Mouse (Mus musculus): ENCODE data around the gene Tmem52. TPM values are rescaled to one million over a fixed set of nuclear protein-coding genes. Genes with fewer than 3 reads are reported as not detected.

Gene Tmem52
- polyA plus RNA-seq, 1 experiment from 2014 or later, result not detected

DNA sequence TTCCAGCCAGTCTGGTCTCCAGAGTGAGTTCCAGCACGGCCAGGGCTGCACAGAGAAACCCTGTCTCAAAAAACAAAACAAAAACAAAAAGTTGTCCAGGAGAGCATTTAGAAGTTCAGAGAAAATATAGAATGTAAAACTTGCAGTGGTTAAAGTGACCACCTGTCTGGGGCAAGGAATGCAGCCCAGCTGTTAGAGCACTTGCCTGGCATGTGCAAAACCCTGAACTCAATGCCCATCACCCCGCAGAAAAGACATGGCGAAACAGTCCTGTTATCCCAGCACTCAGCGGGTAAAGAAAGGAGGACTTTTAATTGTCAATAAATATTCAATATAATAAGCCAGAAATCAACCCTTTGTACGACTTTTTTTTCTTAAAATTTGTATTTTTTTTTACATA is 10.3 kb upstream of the Tmem52 start:
- Histone ChIP-seq H3K4me2 (no peak overlapping the region), H3K36me3 (no peaks in the 10 kb centered on the region), H3K4me3 (no peak overlapping the region), H3K27me3 (replicated peaks) (peaks cover 26% of the 10 kb centered on the region), H3K9ac (no peak overlapping the region), H3K4me1 (no peaks in the 10 kb centered on the region), H3K27ac (replicated peaks) (no peak overlapping the region), H3K9me3 (no peaks in the 10 kb centered on the region)
- ATAC-seq (ENCODE audit: extremely low read depth, insufficient number of reproducible peaks, low FRiP score, low TSS enrichment), result no peak
- WGBS, result 77% methylated on average over 5 of the region's 5 CpGs

DNA sequence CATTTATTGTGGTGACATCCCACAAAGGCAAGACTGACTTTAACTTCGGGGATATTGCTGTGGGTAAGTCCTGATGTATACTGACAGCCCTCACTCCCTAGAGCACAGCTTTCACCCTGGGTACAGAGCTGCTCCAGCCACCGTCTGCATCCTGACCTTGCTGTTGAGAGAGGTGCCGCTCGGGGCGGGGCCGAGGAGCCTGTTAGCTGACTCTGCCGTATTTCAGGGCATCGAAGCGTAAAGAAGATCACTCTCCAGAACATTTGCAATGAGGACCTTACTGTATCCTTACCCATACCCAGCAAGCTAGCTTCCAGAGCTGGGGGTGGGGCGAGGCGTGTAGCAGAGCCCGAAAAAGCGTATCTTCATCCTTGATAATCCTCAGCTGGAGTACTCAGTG is 5.9 kb upstream of the Tmem52 start:
- Histone ChIP-seq H3K27ac (replicated peaks) (no peak overlapping the region), H3K9me3 (no peaks in the 10 kb centered on the region), H3K27me3 (replicated peaks) (peaks cover 44% of the 10 kb centered on the region), H3K4me3 (no peak overlapping the region), H3K4me1 (no peaks in the 10 kb centered on the region), H3K4me2 (no peak overlapping the region), H3K36me3 (no peaks in the 10 kb centered on the region), H3K9ac (no peak overlapping the region)
- 68% methylated on average over 13 of the region's 13 CpGs for WGBS
- ATAC-seq (ENCODE audit: extremely low read depth, insufficient number of reproducible peaks, low FRiP score, low TSS enrichment), result no peak

DNA sequence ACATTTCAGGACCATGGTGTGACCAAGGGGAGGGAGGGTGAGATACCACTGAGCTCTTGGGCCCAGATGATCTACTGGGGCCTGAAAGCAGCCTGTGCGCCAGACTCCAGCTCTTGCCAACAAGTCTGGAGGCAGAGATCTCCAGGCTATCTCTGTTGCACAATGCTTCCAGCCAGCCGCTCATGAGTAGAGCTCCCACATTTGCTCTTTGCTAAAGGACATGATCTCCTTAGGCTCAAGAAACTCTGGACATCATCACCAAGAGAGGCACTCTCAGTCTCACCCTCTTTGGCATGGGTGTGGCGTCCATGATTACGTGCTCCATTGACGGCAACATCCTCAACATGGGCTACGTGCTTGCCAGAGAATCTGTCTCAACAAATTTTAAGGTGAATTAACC is 5.3 kb upstream of the Tmem52 start:
- no peak overlapping the region for H3K27ac ChIP-seq (replicated peaks)
- no peak for ATAC-seq (ENCODE audit: extremely low read depth, insufficient number of reproducible peaks, low FRiP score, low TSS enrichment)
- H3K4me3 ChIP-seq, result no peak overlapping the region
- H3K9me3 ChIP-seq, result no peaks in the 10 kb centered on the region
- H3K4me1 ChIP-seq, result no peaks in the 10 kb centered on the region
- H3K4me2 ChIP-seq, result no peak overlapping the region
- WGBS, result 78% methylated on average over 6 of the region's 6 CpGs
- H3K36me3 ChIP-seq, result no peaks in the 10 kb centered on the region
- H3K9ac ChIP-seq, result no peak overlapping the region
- H3K27me3 ChIP-seq (replicated peaks), result peaks cover 50% of the 10 kb centered on the region

DNA sequence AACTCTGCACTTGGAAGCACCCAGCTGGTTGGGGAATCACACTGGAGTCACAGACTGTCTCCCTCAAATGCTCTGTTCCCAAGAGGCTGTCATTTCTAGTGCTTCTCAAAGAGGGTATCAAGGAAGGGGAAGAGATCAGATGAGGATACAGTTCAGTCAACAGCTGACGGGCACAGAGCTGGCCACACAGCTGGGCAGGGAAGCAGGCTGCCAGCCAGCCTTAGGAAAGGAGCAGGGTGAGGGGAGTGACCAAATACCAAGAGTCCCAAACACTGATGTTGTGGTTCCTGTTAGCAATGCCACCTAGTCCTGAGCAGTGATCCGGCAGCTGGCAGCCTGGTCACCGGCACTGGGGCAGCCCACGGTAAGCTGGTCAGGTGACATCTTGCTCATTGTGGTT is 4.9 kb upstream of the Tmem52 start:
- Histone ChIP-seq H3K4me1 (peaks cover 2% of the 10 kb centered on the region), H3K4me2 (no peak overlapping the region), H3K36me3 (no peaks in the 10 kb centered on the region), H3K27me3 (replicated peaks) (peaks cover 54% of the 10 kb centered on the region), H3K27ac (replicated peaks) (no peak overlapping the region), H3K9ac (no peak overlapping the region), H3K9me3 (no peaks in the 10 kb centered on the region), H3K4me3 (no peak overlapping the region)
- ATAC-seq (ENCODE audit: extremely low read depth, insufficient number of reproducible peaks, low FRiP score, low TSS enrichment), result no peak
- 83% methylated on average over 4 of the region's 4 CpGs for WGBS

DNA sequence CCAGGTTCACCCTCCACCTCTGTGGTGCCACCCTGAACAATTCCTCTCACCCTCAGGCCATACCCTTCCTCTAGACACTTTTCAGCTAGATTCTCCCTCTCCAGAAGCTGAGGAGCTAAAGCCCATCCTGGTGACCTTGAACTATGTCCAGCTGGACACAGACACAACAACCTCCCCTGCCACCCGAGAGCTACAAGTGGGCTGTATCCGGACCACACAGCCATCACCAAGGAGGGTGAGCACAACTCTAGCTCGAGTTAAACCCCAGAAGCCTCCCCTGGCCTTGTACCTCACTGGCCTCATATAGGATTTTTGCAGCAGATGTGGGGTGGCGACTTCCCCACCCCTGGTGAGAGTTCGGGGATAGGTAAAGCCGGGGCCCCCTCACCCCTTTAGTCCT is 3.3 kb upstream of the Tmem52 start:
- Histone ChIP-seq H3K4me2 (no peak overlapping the region), H3K4me1 (peaks cover 7% of the 10 kb centered on the region), H3K4me3 (no peak overlapping the region), H3K27ac (replicated peaks) (no peak overlapping the region), H3K9me3 (no peaks in the 10 kb centered on the region), H3K27me3 (replicated peaks) (peaks cover 63% of the 10 kb centered on the region), H3K9ac (no peak overlapping the region), H3K36me3 (no peaks in the 10 kb centered on the region)
- ATAC-seq (ENCODE audit: extremely low read depth, insufficient number of reproducible peaks, low FRiP score, low TSS enrichment), result no peak
- 65% methylated on average over 6 of the region's 6 CpGs for WGBS

DNA sequence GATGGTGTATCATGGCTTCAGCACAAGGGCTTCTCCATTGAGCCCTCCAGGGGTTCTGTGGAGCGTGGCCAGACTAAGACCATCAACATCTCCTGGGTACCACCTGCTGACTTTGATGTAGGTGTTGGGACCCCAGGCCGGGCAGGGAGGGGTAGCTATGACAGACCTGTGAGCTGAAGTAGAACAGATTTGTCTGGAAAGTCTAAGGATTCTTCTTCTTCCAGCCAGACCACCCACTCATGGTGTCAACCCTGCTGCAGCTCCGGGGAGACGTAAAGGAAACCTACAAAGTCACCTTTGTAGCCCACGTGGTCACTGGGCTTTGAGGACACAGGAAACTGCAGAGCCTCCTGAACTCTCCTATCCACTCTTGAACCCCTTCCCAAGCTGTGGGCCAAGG is 2.8 kb upstream of the Tmem52 start:
- Histone ChIP-seq H3K9ac (no peak overlapping the region), H3K9me3 (no peaks in the 10 kb centered on the region), H3K4me3 (no peak overlapping the region), H3K27me3 (replicated peaks) (peaks cover 66% of the 10 kb centered on the region), H3K4me1 (peaks cover 7% of the 10 kb centered on the region), H3K36me3 (no peaks in the 10 kb centered on the region), H3K27ac (replicated peaks) (no peak overlapping the region), H3K4me2 (no peak overlapping the region)
- WGBS, result 79% methylated on average over 5 of the region's 5 CpGs
- no peak for ATAC-seq (ENCODE audit: extremely low read depth, insufficient number of reproducible peaks, low FRiP score, low TSS enrichment)

DNA sequence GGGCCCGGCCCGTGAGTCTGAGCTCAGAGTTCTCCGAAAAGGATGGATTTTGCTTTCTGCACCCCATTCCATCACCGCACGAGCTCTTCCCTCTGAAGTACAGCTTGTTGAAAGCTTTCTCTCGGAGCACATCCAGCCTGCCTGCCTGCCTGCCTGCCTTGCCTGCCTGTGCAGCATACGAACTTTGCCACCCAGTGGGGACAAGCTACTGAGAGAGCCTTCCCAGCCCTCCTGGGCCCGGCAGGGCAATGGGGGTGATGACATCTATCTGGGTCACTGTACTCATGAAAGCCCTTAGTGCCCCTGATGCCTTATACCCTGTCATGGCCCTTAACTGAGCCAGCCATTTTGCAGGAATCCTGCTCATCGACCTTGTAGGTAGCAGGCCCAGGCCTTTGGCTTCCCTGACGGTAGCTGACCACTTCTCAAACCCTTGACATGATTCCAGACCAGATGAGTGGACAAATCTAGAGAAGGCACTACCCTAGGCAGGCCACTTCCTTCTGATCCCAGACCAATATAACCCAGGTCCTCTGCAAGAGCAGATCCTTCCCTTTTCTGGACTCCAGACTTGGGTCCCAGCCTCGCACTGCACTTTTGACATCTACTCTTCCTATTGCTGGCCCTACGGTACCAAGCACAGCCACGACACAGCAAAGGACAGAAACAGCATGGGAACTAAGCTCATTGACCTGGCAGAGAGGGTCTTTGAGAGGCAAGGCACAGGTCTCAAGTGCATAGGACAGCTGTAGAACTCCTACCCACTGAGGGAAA is 1.5 kb upstream of the Tmem52 start:
- ATAC-seq (ENCODE audit: extremely low read depth, insufficient number of reproducible peaks, low FRiP score, low TSS enrichment), result no peak
- Histone ChIP-seq H3K9ac (no peak overlapping the region), H3K4me1 (peaks cover 7% of the 10 kb centered on the region), H3K9me3 (no peaks in the 10 kb centered on the region), H3K27ac (replicated peaks) (no peak overlapping the region), H3K4me3 (no peak overlapping the region), H3K27me3 (replicated peaks) (peaks cover 67% of the 10 kb centered on the region), H3K36me3 (no peaks in the 10 kb centered on the region), H3K4me2 (no peak overlapping the region)
- 70% methylated on average over 13 of the region's 13 CpGs for WGBS

DNA sequence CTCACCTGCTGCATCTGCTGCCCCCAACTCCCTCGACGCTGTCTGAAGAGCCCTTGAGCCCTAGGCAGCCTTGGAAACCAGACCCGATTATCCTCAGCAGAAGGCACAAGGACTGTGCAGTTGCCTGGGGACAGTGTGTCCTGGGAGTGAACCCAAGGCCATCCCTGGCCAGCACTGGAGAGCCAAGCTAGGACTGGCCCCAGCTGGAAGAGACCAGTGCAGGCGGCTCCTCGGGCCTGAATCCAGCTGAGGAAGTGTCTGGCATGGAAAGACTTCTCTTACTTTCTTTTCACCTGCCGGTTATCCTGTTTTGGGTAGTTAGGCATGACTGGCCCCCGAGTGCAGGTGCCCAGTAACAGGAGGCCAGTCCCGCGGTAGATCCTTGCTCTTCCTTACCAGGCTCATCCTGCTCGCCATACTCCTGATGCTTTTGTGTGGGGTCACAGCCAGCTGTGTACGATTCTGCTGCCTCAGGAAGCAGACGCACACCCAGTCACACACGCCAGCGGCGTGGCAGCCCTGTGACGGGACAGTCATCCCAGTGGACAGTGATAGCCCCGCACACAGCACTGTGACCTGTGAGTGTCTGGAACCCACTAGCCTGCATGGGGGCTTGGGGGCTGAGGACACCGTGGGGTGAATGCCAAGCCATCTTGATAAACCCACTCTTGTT is 812 bp downstream of the Tmem52 start:
- Histone ChIP-seq H3K4me3 (peak overlapping the region; percentile 44; the same call in 1 of the 2 replicates), H3K27ac (replicated peaks) (no peak overlapping the region), H3K4me2 (peak overlapping the region; percentile 66), H3K27me3 (replicated peaks) (peaks cover 55% of the 10 kb centered on the region), H3K36me3 (no peaks in the 10 kb centered on the region), H3K9ac (no peak overlapping the region), H3K9me3 (no peaks in the 10 kb centered on the region), H3K4me1 (peaks cover 15% of the 10 kb centered on the region)
- WGBS, result 70% methylated on average over 18 of the region's 18 CpGs
- ATAC-seq (ENCODE audit: extremely low read depth, insufficient number of reproducible peaks, low FRiP score, low TSS enrichment), result no peak

DNA sequence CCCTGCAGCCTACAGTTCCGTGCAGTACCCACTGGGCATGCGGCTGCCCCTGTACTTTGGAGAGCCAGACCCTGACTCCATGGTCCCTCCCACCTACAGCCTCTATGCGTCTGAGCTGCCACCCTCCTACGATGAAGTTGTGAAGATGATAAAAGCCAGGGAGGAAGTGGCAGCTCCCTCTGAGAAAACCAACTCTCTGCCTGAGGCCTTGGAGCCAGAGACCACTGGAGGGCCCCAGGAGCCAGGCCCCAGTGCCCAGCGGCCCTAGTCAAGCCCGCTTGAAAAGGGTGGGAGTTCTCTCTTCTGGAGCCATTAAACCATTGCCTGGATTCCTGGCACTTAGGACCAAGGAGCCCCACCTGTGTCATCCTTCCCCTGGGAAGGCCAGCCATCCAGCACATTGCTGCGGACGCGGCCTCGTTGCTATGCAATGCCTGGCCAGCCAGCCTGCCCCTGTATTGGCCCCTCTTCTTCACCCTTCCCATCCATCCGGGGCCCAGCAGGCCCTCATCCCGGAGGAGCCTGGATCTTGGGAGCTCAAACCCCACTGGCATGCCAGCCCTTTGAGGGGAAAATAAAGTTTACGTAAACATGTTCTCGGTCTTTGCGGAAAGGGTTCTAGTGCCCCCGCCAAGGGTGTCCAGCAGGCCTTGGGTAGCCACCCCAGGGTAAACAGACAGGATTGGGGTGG is 1.5 kb downstream of the Tmem52 start:
- WGBS, result 75% methylated on average over 16 of the region's 16 CpGs
- H3K36me3 ChIP-seq, result no peaks in the 10 kb centered on the region
- H3K4me2 ChIP-seq, result no peak overlapping the region
- no peaks in the 10 kb centered on the region for H3K9me3 ChIP-seq
- peaks cover 15% of the 10 kb centered on the region for H3K4me1 ChIP-seq
- H3K4me3 ChIP-seq, result no peak overlapping the region
- H3K27me3 ChIP-seq (replicated peaks), result peaks cover 50% of the 10 kb centered on the region
- ATAC-seq (ENCODE audit: extremely low read depth, insufficient number of reproducible peaks, low FRiP score, low TSS enrichment), result no peak
- no peak overlapping the region for H3K27ac ChIP-seq (replicated peaks)
- no peak overlapping the region for H3K9ac ChIP-seq

DNA sequence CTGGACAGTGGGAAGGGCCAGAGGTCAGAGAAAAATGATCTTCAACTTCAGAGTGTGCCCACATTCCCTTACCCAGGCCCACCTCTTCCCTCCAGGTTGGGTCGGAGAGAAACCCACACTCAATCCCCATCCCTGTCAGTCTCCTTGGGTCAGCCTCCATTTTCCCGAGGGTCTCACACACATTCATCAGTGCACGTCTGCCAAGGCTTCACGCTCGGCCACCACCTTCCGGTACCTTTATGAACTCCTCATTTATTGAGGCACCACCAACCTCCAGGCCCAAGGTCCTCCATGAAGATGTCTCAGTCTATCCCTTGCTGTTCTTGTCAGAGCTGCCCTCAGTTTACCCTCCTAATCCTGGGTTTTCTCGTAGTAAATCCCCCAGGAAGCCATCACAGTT is 2.1 kb downstream of the Tmem52 start:
- no peak for ATAC-seq (ENCODE audit: extremely low read depth, insufficient number of reproducible peaks, low FRiP score, low TSS enrichment)
- Histone ChIP-seq H3K36me3 (no peaks in the 10 kb centered on the region), H3K27ac (replicated peaks) (no peak overlapping the region), H3K9me3 (no peaks in the 10 kb centered on the region), H3K4me3 (no peak overlapping the region), H3K4me2 (no peak overlapping the region), H3K27me3 (replicated peaks) (peaks cover 45% of the 10 kb centered on the region), H3K9ac (no peak overlapping the region), H3K4me1 (peaks cover 15% of the 10 kb centered on the region)
- 76% methylated on average over 7 of the region's 7 CpGs for WGBS

DNA sequence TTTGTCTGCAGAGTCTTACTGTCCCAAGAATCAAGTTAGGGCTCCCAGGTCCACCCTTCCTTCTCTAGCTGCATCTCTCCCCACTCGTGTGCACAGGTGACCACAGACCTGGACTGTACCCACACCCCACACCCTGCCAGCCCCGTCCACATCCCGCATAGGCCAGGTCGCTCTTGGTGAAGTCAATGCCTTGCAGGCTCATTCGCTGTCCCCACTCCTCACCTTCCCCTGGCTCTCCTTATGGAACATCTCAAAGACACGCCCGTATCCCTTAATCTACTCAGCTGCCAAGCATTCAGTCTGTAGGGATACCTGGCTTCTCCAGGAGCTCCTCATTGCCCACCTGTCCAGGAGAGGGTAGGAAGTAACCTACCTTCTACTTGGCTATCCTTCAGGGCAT is 2.5 kb downstream of the Tmem52 start:
- H3K9ac ChIP-seq, result no peak overlapping the region
- peaks cover 45% of the 10 kb centered on the region for H3K27me3 ChIP-seq (replicated peaks)
- peaks cover 15% of the 10 kb centered on the region for H3K4me1 ChIP-seq
- WGBS, result 82% methylated on average over 7 of the region's 7 CpGs
- H3K4me2 ChIP-seq, result no peak overlapping the region
- no peak for ATAC-seq (ENCODE audit: extremely low read depth, insufficient number of reproducible peaks, low FRiP score, low TSS enrichment)
- no peaks in the 10 kb centered on the region for H3K36me3 ChIP-seq
- no peaks in the 10 kb centered on the region for H3K9me3 ChIP-seq
- no peak overlapping the region for H3K27ac ChIP-seq (replicated peaks)
- no peak overlapping the region for H3K4me3 ChIP-seq

Measured in heart, embryonic 13.5 days (tissue).